Mouse (Mus musculus) liver, embryonic 14 days (tissue): ENCODE measurements around the gene Perp. TPM values are rescaled to one million over a fixed set of nuclear protein-coding genes. Genes with fewer than 3 reads are reported as not detected.

Experiments
- polyA plus RNA-seq: library from polyadenylated mRNA; depleted of rRNA; stranded (reverse); fragments of >200 nt; gene quantifications from 2 replicates; pipeline ENCODE4 v1.2.3, GENCODE M21; 2012; rRNA removed

Perp gene
- 6.7 and 7.2 TPM in 2 replicates for polyA plus RNA-seq

GRCm38 (mm10) chr10:18844441-18845286 is at the start of gene Perp:
Gene Perp, plus strand, starts transcription at chr10:18845020.

Other genes with a start within 250 kb of the Perp start
- 0.01 and 0.02 TPM in 2 replicates for gene Arfgef3, start 101.1 kb upstream of the Perp start, polyA plus RNA-seq
- gene Gm4922, start 58.2 kb upstream of the Perp start, polyA plus RNA-seq, result not detected in 2 replicates
- 0.81 and 0.84 TPM in 2 replicates for gene Tnfaip3, start 170.6 kb downstream of the Perp start, polyA plus RNA-seq